Mouse (Mus musculus): Measurements from ENCODE around the gene Bicra.

DNA sequence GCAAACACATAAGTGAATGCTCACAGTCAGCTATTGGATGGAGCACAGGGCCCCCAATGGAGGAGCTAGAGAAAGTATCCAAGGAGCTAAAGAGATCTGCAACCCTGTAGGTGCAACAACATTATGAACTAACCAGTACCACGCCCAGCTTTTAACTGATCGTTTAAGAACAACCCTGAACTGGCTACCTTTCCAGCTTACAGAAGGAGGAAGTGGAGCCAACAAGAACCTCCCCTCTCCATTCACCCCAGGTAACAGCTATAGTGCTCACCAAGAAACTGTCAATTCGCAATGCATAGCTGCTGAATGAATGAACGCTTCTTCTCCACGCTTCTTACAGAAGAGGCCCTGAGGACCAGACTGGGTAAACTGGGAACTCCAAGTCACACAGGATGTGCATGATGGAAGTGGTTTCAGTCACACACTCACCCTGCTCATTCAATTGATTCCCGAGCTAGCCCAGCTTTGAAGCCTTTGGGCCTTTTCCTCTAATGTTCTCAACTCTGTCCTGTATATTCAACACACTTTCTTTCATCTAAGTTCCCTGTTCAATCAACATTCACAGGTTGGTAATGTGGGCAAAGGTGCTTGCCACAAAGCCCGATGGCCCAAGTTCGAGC, 23.0 kb downstream of the Bicra start:
- no peak for TF ChIP-seq EP300 (IDR thresholded peaks at IDR 0.05; ENCODE audit: low read depth)
- TF ChIP-seq CTCF (IDR thresholded peaks at IDR 0.05; ENCODE audit: low read depth), result no peak

All from heart, postnatal 0 days (tissue).